Mouse (Mus musculus) gastrocnemius, adult 2 months (tissue): Measurements from ENCODE around the gene Ltbp1. TPM values are rescaled to one million over a fixed set of nuclear protein-coding genes. Genes with fewer than 3 reads are reported as not detected.
"Not testable (repeated sequence)": the region's sequence is repeated elsewhere in the genome, so short reads cannot be mapped to it uniquely, and the experiment has no call there.

Source experiments
- DNase-seq: peaks from one replicate; pipeline ENCODE4 v3.0.0; 2022
- H3K27ac ChIP-seq: fragments of 200-600 bp; 2 replicates; pipeline ENCODE4 v1.8.1; 2022; ENCODE audit warnings: mild to moderate bottlenecking
- H3K4me3 ChIP-seq: fragments of 200-600 bp; 2 replicates; pipeline ENCODE4 v1.8.1; 2022; ENCODE audit warnings: mild to moderate bottlenecking, moderate library complexity
- CTCF ChIP-seq: fragments of 200-600 bp; IDR thresholded peaks from 2 replicates; pipeline ENCODE4 v1.8.1; 2022; ENCODE audit warnings: antibody characterized with exemption, mild to moderate bottlenecking, moderate library complexity
- intact Hi-C: fragments of 180-260 bp; cut with DNase I; formaldehyde crosslinking; loops from one replicate; pipeline ENCODE4 v1.15.1; 2025
- total RNA-seq, 2 experiments: library from RNA; stranded (reverse); gene quantifications; 2 replicates each; pipeline ENCODE4 v1.2.3; 2021

Ltbp1 gene
- total RNA-seq, 2 experiments from 2014 or later = 8.9 to 11.0 TPM

- DNase-seq = peak; percentile 47
- Histone ChIP-seq H3K4me3 (no peak overlapping the region), H3K27ac (peak overlapping the region; percentile 67)
- no peak for TF ChIP-seq CTCF
- intact Hi-C loops = no loop called here
Measured at GRCm38 (mm10) chr17:75110252-75111205, 105.2 kb downstream of the Ltbp1 start.

- TF ChIP-seq CTCF = no peak
- Histone ChIP-seq H3K4me3 (no peak overlapping the region), H3K27ac (no peak overlapping the region)
- intact Hi-C loops = no loop called here
- no peak for DNase-seq
Measured at GRCm38 (mm10) chr17:75115594-75115993, 110.2 kb downstream of the Ltbp1 start.

GRCm38 (mm10) chr17:75118896-75119295 is 113.5 kb downstream of the Ltbp1 start:
- intact Hi-C loops = no loop called here
- H3K27ac ChIP-seq = no peak overlapping the region
- DNase-seq = no peak
- no peak for TF ChIP-seq CTCF
- H3K4me3 ChIP-seq = no peak overlapping the region

GRCm38 (mm10) chr17:75119422-75119821 is 114.1 kb downstream of the Ltbp1 start:
- DNase-seq = no peak
- Histone ChIP-seq H3K4me3 (no peak overlapping the region), H3K27ac (no peak overlapping the region)
- TF ChIP-seq CTCF = no peak
- intact Hi-C loops = no loop called here

- no peak for TF ChIP-seq CTCF
- Histone ChIP-seq H3K27ac (no peak overlapping the region), H3K4me3 (no peak overlapping the region)
- no peak for DNase-seq
- intact Hi-C loops = no loop called here
Measured at GRCm38 (mm10) chr17:75120071-75120470, 114.7 kb downstream of the Ltbp1 start.

GRCm38 (mm10) chr17:75122584-75123282 is 117.4 kb downstream of the Ltbp1 start:
- Histone ChIP-seq H3K27ac (no peak overlapping the region), H3K4me3 (no peak overlapping the region)
- 0 out of 2 replicates have a peak, but pooled peaks have one; percentile 18 for TF ChIP-seq CTCF
- no peak for DNase-seq
- intact Hi-C loops = no loop called here

- peak overlapping the region; percentile 15; the same call in 1 of the 2 replicates for H3K4me3 ChIP-seq
- H3K27ac ChIP-seq = peak overlapping the region; percentile 46
- peak; percentile 45 for TF ChIP-seq CTCF
- peak; percentile 61 for DNase-seq
- intact Hi-C loops = no loop called here
Measured at GRCm38 (mm10) chr17:75128337-75128935, 123.1 kb downstream of the Ltbp1 start.

- Histone ChIP-seq H3K27ac (no peak overlapping the region), H3K4me3 (no peak overlapping the region)
- intact Hi-C loops = no loop called here
- no peak for DNase-seq
- TF ChIP-seq CTCF = no peak
Measured at GRCm38 (mm10) chr17:75133983-75134382, 128.6 kb downstream of the Ltbp1 start.

- no peak overlapping the region for H3K27ac ChIP-seq
- TF ChIP-seq CTCF = no peak
- intact Hi-C loops = no loop called here
- H3K4me3 ChIP-seq = no peak overlapping the region
- no peak for DNase-seq
Measured at GRCm38 (mm10) chr17:75139731-75140130, 134.4 kb downstream of the Ltbp1 start.

- DNase-seq, intact Hi-C loops, H3K4me3 ChIP-seq, H3K27ac ChIP-seq: not testable (repeated sequence)
Measured at GRCm38 (mm10) chr17:75142845-75143244, 137.5 kb downstream of the Ltbp1 start.

GRCm38 (mm10) chr17:75143927-75144326 is 138.6 kb downstream of the Ltbp1 start:
- intact Hi-C loops = no loop called here
- Histone ChIP-seq H3K4me3 (no peak overlapping the region), H3K27ac (no peak overlapping the region)
- TF ChIP-seq CTCF = no peak
- DNase-seq = no peak

- no peak for TF ChIP-seq CTCF
- DNase-seq = no peak
- Histone ChIP-seq H3K4me3 (no peak overlapping the region), H3K27ac (no peak overlapping the region)
- intact Hi-C loops = no loop called here
Measured at GRCm38 (mm10) chr17:75147218-75147617, 141.8 kb downstream of the Ltbp1 start.

GRCm38 (mm10) chr17:75151800-75152199 is 146.4 kb downstream of the Ltbp1 start:
- no peak for DNase-seq
- Histone ChIP-seq H3K27ac (peak overlapping the region; percentile 4; the same call in 1 of the 2 replicates), H3K4me3 (no peak overlapping the region)
- intact Hi-C loops = no loop called here
- no peak for TF ChIP-seq CTCF
